Mouse (Mus musculus) gastrocnemius, adult 8-10 months (tissue): Measurements from ENCODE around the gene Kif23. TPM values are rescaled to one million over a fixed set of nuclear protein-coding genes. Genes with fewer than 3 reads are reported as not detected.
A peak's percentile ranks its signal among the peaks of the same experiment; 100 is the strongest.

Experiments used
- DNase-seq, 2 experiments: peaks; one replicate each; pipeline ENCODE4 v3.0.0; 2022; ENCODE audit warnings: low spot score in 2 of 2
- total RNA-seq, 4 experiments: library from RNA; stranded (reverse); gene quantifications; 2 replicates each; pipeline ENCODE4 v1.2.4; 2022

Kif23 gene
- under 1 TPM in 2 of 4 experiments, not detected in 2; 0.46 to 0.68 TPM for total RNA-seq

DNA sequence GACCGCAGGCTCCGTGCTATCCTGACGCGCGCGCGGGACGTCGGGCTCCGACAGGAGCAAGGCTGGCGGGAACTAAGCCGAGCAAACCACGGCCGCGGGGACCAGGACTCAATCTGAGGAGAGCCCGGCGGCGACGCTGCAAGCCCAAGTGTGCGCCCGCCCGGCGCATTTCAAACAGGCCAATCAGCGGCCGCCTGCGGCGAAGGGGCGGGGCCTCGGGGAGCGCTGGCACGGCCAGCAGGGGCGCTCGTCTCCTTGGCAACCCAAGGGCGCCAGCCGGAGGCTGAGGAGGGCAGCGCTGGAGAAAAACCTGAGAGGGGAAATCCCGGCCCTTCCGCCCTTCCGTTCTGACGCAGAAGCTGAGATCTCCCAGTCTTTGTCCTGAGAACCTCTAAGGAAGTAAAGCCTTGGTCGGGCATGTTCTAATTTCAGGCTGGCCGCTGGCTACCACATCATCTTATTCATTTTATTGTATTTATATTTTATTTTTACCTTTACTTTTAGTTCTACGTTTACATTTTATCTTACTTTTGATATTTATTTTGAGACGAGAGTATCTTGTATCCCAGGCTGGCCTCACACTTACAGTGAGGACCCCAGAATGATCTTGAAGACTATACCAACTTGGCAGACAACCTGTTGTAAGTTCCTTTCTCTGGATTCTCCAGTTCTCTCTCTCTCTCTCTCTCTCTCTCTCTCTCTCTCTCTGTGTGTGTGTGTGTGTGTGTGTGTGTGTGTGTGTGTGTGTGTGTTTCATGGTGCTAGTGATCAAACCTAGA, at the start of gene Kif23:
TSS of gene Kif23 (minus strand) at position 152 of the 779 bp plus-strand sequence.
- DNase-seq: peak; percentile 86

- DNase-seq: no peak
Measured at GRCm38 (mm10) chr9:61991158-61991557, 44.6 kb upstream of the Kif23 start.

DNA sequence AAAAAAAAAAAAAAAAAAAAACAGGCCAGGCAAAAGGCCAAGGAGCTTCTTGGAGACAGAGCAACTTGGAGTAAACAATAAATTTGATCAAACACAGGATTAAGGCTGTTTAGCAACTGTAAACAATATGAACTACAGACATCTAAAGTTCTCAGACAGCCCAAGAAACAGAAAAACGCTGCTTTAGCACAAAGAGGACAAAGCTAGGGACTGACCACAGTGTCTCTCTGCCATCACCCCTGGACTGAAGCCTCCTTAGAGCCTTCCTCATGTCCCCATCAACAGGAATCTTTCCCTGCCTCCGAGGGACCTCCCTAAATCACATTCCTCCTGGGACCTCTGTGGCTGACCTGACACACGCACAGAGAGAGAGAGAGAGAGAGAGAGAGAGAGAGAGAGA, 44.2 kb upstream of the Kif23 start:
- no peak for DNase-seq

DNA sequence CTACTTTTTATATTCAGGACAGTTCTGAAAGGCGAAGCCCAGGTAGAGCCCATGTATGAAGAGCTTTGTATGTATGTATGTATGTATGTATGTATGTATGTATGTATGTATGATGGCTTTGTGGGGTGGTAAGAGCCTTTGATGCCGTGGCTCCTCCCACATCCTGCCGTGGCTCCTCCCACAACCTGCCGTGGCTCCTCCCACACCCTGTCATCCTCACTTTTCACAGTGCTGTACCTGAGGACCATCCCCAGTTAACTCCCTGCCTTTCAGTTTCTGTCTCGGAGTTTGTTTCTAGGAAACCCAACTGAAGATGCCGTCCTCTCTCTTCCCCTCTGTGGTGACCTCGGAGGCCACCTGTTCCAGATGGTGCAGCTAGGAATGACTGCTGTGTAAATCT, 39.5 kb upstream of the Kif23 start:
- DNase-seq: no peak

- peak in 1 of 2 experiments; percentile 33 for DNase-seq
Measured at GRCm38 (mm10) chr9:61985183-61985863, 38.7 kb upstream of the Kif23 start.

GRCm38 (mm10) chr9:61982940-61983620, 36.5 kb upstream of the Kif23 start:
- no peak for DNase-seq

GRCm38 (mm10) chr9:61981876-61982275, 35.3 kb upstream of the Kif23 start:
- DNase-seq: no peak

GRCm38 (mm10) chr9:61979983-61980382, 33.4 kb upstream of the Kif23 start:
- no peak for DNase-seq

DNA sequence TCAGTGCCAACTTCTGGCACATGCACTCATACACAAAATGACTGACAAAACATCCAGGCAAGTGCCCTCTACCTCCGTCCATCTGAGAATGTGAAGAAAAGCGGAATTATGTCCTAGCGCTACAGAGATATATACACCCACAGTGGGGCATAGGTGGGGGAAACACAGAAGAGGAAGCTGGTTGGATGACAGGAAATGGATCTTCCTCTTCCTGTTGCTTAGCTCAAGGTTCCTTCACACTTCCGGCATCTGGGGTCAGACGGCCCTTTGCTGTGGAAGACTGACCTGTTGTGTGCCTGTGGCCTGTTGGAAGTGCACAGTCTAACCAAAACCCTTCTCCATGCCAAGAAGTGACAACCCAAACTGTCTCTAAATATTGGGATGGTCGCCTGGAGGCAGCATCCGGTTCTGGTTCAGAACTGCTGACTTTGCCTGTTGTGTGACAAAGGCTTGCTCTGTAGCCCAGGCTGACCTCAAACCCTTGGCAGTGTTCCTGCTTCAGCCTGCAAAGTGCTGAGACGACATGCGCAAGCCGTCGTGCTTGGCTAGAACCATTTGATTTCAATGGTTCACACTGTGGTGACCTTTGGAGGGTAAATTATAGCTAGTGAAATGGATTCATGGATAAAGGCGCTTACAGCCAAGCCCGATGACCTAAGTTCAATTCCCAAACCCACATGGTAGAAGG, 30.8 kb upstream of the Kif23 start:
- no peak for DNase-seq

DNA sequence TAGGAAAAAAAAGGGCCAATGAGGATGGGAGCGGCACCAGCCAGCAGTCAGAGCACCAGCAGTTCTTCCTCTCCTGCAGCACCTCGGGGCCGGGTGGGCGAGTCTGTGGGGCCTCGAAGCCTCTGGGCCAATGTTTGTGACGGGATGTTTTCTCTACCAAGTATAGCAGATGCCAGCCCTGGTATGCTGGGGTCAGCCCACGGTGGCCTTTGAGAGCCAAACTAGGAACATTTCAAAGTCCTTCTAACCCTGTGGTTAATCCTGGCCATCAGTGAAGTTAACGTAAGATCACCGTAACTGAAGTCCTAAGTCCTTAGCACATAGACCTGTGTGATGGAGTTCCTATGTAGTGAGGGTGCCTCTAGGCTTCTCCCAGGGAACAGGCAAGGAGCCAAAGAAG, 25.5 kb upstream of the Kif23 start:
- DNase-seq: no peak

DNA sequence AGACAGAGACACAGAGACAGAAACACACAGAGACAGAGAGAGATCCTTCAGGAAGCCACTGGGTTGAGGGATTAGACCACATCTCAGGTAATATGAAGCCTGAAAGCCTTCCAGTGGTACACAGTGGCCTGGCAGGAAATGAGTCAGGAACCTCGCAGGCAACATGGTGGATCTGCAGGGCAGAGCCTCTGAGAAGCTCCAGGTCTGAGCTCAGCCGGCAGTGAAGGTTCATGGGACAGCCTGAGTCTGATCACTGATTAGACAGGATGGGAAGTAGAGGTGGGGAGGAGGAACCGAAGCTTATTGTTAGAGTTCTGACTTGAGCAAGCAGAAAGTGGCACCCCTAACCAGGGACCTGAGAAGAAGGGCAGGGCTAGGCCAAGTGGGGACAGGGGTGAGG, 24.5 kb upstream of the Kif23 start:
- no peak for DNase-seq

DNA sequence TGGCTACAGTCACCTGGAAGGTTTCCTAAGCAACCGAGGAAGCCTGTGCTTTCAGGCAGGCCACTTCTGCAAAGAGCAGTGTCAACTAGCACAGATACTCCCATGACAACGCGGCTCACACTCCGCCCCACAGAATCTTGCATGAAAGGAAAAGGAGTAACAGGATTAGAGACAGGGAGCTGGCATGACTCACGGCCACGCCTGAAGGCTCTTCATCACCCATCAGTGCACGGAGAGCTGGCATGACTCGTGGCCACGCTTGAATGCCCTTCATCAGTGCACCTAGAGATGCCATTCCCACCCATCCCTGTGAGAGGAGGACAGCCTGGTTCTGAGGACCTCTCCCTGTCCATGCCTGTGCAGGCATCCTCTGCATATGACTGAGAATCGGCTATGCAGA, 20.8 kb upstream of the Kif23 start:
- no peak for DNase-seq

- no peak for DNase-seq
Measured at GRCm38 (mm10) chr9:61965987-61966386, 19.4 kb upstream of the Kif23 start.

DNA sequence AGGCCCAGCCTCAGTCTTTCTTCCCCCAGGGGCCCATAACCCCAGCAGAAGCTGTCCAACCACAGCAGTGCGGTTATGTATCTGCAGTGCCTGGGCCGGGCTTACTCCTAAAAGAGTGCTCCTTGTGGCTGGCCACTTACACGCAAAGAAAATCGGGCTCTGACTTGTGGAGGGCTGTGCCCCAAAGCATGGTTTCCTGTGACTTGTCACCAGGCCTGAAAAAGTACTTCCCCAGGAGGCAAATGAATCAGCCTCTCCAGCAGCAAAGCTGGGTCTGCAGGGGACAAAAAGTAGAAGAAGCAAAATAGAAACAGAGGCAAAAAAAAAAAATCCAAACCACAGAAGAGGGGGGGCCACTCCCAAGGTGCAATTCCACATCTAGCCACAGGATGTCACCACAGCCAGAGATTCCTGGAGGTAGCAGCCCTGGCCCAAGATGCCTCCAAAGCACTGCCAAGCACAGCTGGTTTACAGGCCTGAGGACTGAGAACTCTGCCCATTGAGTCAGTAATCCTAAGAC, 18.9 kb upstream of the Kif23 start:
- DNase-seq: peak; percentile 42 to 44

- DNase-seq: no peak
Measured at GRCm38 (mm10) chr9:61963356-61963755, 16.8 kb upstream of the Kif23 start.

DNA sequence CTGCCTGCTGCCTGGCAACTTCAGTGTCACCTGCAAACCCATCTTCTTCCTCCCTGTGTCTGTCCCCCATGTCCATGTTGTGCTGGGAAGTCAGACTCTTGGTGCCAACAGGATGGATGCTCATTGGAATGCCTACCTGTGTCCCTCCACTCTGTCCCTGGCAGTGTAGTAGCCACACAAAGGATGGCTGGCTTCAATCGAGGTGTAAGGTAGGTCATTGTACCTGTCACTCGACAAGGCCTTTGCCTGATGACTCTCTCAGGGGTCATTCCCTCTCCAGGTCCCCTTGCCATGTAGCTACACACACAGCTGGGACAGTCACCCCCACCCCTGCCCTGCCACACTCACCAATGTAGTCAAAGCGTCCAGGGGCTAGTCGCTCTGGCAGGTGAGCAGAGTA, 14.6 kb upstream of the Kif23 start:
- DNase-seq: no peak

- no peak for DNase-seq
Measured at GRCm38 (mm10) chr9:61960753-61961152, 14.2 kb upstream of the Kif23 start.

DNA sequence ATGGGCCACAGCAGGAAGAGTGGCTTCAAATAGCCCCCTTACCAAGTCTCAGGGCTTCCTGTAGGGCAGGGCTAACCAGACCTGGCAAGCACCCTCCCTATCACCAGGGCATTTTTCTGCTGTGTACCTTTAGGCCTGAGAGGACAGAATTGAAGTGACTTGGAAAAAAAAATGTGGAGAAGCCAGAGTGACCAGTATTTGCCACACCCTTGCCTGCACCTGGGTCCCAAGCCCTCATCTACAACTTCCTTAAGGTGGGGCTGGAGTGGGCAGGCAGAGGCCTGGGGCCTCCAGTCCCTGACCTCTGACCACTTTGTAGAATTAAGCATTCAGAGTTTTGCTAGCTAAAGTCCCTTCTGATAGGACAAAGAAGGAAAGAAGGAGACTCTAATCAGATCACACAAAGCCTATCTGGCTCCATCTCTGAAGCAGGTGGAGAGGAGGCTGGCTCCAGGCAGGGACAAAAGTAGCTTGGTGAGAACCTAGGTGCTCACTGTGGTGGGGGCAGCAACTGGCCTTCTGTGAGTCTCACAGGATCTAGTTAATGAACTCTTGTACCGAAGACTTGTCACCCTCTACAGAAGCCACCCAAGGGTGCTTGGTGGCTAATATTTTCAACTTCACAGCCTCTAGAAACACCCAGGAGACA, 13.5 kb upstream of the Kif23 start:
- no peak for DNase-seq

DNA sequence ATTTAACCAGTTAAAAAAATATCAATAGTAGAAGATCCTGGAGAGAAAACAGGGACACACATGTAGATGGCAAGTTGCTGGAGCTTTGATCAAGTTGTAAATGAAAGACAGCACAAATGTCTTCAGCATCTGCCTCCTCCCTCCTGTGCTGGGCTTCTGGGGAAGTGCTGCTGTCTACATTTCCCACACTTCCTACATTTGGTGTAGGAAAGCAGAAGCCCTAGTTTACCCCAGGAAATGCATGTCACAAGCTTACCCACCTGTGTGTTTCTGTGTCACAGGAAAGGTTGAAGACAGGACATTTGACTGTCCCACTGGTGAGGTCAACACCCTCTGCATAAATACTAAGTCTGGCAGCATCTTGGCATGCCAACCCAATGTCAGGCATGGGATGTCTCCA, 8.1 kb upstream of the Kif23 start:
- no peak for DNase-seq

GRCm38 (mm10) chr9:61952241-61952640, 5.7 kb upstream of the Kif23 start:
- no peak for DNase-seq
